Mouse (Mus musculus) MEL (cell line): Measurements from ENCODE around the gene Gpr27.

Experiments used
- CHD1 ChIP-seq: IDR thresholded peaks from 2 replicates; pipeline ENCODE4 v1.6.1; 2012; ENCODE audit warnings: low read depth, mild to moderate bottlenecking, inconsistent platforms, low read length, improper control_type of control experiment
- CHD2 ChIP-seq: IDR thresholded peaks from 2 replicates; pipeline ENCODE4 v1.6.1; 2011; ENCODE audit warnings: low read length, improper control_type of control experiment
- CTCF ChIP-seq, 3 experiments: IDR thresholded peaks in 2 of 3; conservative IDR thresholded peaks in 1 of 3; 2 replicates each; pipeline ENCODE4 v1.5.1; 2011 to 2012; ENCODE audit warnings: low read length in 3 of 3, low read depth in 2 of 3, mild to moderate bottlenecking in 2 of 3, improper control_type of control experiment in 1 of 3, inconsistent platforms in 1 of 3, mixed read lengths in 1 of 3, moderate library complexity in 1 of 3; ENCODE audit not compliant: control insufficient read depth in 1 of 3, insufficient read depth in 1 of 3, poor library complexity in 1 of 3, severe bottlenecking in 1 of 3
- E2F4 ChIP-seq: IDR thresholded peaks from 2 replicates; pipeline ENCODE4 v1.6.1; 2011; ENCODE audit warnings: low read depth, low read length, improper control_type of control experiment, borderline replicate concordance
- EP300 ChIP-seq, 2 experiments: IDR thresholded peaks; 2 replicates each; pipeline ENCODE4 v1.6.1; 2011; ENCODE audit warnings: improper control_type of control experiment in 2 of 2, low read length in 2 of 2, low read depth in 1 of 2, mild to moderate bottlenecking in 1 of 2
- JUND ChIP-seq: IDR thresholded peaks from 2 replicates; pipeline ENCODE4 v1.6.1; 2011; ENCODE audit warnings: low read depth, mild to moderate bottlenecking, improper control_type of control experiment, low read length
- MEF2A ChIP-seq: IDR thresholded peaks from 2 replicates; pipeline ENCODE4 v1.6.1; 2014; ENCODE audit warnings: low read depth, mild to moderate bottlenecking, inconsistent platforms, low read length, improper control_type of control experiment; ENCODE audit not compliant: poor library complexity, insufficient replicate concordance, severe bottlenecking; ENCODE audit errors: extremely low read depth
- MYC ChIP-seq: IDR thresholded peaks from 2 replicates; pipeline ENCODE4 v1.6.1; 2011; ENCODE audit warnings: low read depth, mild to moderate bottlenecking, low read length, improper control_type of control experiment, moderate library complexity
- NELFE ChIP-seq: IDR thresholded peaks from 2 replicates; pipeline ENCODE4 v1.6.1; 2011; ENCODE audit warnings: low read depth, low read length, improper control_type of control experiment
- POLR2A ChIP-seq, 2 experiments: IDR thresholded peaks; 2 replicates each; pipeline ENCODE4 v1.6.1; 2011 to 2012; ENCODE audit warnings: low read length in 2 of 2, mild to moderate bottlenecking in 2 of 2, control low read depth in 1 of 2, improper control_type of control experiment in 1 of 2, low read depth in 1 of 2, moderate library complexity in 1 of 2; ENCODE audit not compliant: control insufficient read depth in 1 of 2, insufficient read depth in 1 of 2, poor library complexity in 1 of 2
- RCOR1 ChIP-seq: IDR thresholded peaks from 2 replicates; pipeline ENCODE4 v1.6.1; 2012; ENCODE audit warnings: low read depth, mild to moderate bottlenecking, inconsistent platforms, low read length, improper control_type of control experiment
- ZC3H11A ChIP-seq: IDR thresholded peaks from 2 replicates; pipeline ENCODE4 v1.6.1; 2012; ENCODE audit warnings: low read depth, mild to moderate bottlenecking, inconsistent platforms, low read length, improper control_type of control experiment
- ZMIZ1 ChIP-seq: IDR thresholded peaks from 2 replicates; pipeline ENCODE4 v1.6.1; 2012; ENCODE audit warnings: low read depth, mild to moderate bottlenecking, inconsistent platforms, low read length, improper control_type of control experiment, moderate library complexity
- ZNF384 ChIP-seq: IDR thresholded peaks from 2 replicates; pipeline ENCODE4 v1.6.1; 2012; ENCODE audit warnings: low read depth, mild to moderate bottlenecking, inconsistent platforms, low read length, improper control_type of control experiment

DNA sequence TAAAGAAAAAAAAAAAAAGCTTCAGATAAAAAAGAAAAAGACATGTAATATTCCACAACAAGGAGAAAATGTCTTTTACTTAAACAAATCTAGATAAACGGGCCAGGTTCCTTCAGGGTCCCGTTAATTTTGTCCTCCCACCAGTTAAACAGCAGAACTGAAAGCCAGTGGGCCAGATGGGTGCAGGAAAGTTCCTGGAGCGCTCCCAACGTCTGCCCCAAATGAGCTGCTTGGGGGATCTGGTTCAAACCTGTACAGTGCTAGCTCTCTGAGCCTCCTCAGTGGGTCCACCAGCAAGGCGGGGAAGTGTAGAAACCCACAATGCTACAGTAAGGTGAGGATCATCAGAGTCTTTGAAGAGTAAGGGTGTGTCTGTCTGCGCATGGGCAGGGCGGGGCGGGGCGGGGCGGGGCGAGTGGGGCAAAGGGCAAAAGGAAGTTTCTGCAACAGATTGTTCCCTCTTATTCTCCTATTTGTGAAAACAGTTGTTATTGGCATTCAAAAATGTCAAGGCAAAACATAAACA lies 19.2 kb downstream of the Gpr27 start:
- TF ChIP-seq MYC = no peak
- TF ChIP-seq EP300 (IDR thresholded peaks at IDR 0.05; ENCODE audit: low read depth in 1 of 2, low read length in 2 of 2) = no peak
- TF ChIP-seq ZMIZ1 = no peak
- TF ChIP-seq JUND = no peak
- no peak for TF ChIP-seq CTCF (IDR thresholded peaks at IDR 0.05 in 2 of 3, conservative IDR thresholded peaks at IDR 0.05 in 1 of 3; ENCODE audit: control insufficient read depth in 1 of 3, insufficient read depth in 1 of 3, low read depth in 2 of 3, low read length in 3 of 3, poor library complexity in 1 of 3, severe bottlenecking in 1 of 3)
- TF ChIP-seq POLR2A (IDR thresholded peaks at IDR 0.05; ENCODE audit: control insufficient read depth in 1 of 2, insufficient read depth in 1 of 2, low read depth in 1 of 2, low read length in 2 of 2, poor library complexity in 1 of 2) = no peak
- TF ChIP-seq NELFE = no peak
- TF ChIP-seq CHD1 = no peak
- TF ChIP-seq CHD2 = no peak
- TF ChIP-seq ZNF384 = no peak
- no peak for TF ChIP-seq E2F4
- TF ChIP-seq RCOR1 = no peak
- no peak for TF ChIP-seq MEF2A
- no peak for TF ChIP-seq ZC3H11A
